Mouse (Mus musculus) gastrocnemius, postnatal 36 days (tissue): ENCODE results near the gene Foxl1. TPM values are rescaled to one million over a fixed set of nuclear protein-coding genes. Genes with fewer than 3 reads are reported as not detected.
"Not testable (repeated sequence)": the region's sequence is repeated elsewhere in the genome, so short reads cannot be mapped to it uniquely, and the experiment has no call there.

ENCODE experiments used
- DNase-seq, 2 experiments: peaks; one replicate each; pipeline ENCODE4 v3.0.0; 2022
- intact Hi-C: fragments of 180-260 bp; cut with DNase I; formaldehyde crosslinking; loops from one replicate; pipeline ENCODE4 v1.15.1; 2025
- total RNA-seq, 2 experiments: library from RNA; stranded (reverse); gene quantifications; 2 replicates each; pipeline ENCODE4 v1.2.3; 2021

Foxl1 gene
- total RNA-seq, 2 experiments from 2014 or later: not detected

DNA sequence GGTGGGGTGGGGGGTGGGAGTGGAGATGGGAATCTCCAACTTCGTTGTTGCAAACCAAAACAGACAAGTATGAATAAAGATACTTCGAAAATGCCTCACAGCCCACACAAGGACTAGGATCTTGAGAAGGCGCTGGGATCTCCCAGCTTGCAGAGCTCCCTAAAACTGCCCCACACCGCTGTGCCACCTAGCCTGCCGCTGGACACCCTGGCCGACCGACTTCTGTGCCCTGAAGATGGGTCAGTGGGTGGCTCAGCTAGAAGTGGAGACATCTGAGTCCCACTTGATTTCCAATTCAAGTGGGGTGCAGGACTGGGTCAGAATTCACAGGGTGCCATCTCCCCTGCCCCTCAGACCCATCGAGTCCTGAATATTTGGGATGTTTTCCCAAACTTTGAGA, 6.0 kb upstream of the Foxl1 start:
- intact Hi-C loops: no loop called here
- DNase-seq: no peak

DNA sequence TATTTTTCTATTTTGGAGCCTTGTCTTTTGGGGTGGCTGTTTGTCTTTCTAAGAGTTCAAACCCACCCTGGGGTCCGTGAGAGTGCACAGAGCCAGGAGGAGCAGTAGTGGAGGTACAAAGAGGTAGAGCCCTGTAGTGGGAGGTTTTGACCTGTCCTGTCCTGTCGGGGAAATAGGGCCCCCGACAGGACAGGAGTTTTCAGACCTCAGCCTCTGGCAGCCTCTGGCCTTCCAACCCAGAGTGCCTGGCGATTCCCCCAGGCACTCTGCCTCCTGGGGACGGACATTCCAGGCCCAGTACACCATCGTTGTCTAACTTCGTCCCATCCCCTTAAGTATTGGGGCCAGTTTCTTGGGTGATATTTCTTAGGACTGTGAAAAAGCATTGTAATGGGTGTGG, 5.4 kb upstream of the Foxl1 start:
- intact Hi-C loops: no loop called here
- no peak for DNase-seq

DNA sequence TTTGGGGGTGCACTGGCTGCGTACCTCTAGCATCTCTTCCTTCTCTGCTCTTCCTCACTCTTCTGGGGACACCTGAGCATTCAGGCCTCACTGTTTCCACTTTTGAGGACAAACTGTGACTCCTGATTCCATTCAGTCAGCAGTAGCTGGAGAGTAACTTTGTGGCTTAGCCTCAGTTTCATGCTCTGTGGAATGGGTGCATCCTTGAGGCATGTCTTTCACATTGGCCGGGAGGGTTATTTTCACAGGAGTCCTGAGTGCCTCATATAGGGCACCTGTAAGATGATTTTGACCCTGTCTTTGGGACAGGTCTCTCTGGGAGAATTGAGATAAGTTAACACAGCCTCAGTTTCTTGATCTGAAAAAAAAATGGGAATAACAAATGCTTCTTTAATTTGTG, 4.6 kb upstream of the Foxl1 start:
- DNase-seq: no peak
- intact Hi-C loops: no loop called here

DNA sequence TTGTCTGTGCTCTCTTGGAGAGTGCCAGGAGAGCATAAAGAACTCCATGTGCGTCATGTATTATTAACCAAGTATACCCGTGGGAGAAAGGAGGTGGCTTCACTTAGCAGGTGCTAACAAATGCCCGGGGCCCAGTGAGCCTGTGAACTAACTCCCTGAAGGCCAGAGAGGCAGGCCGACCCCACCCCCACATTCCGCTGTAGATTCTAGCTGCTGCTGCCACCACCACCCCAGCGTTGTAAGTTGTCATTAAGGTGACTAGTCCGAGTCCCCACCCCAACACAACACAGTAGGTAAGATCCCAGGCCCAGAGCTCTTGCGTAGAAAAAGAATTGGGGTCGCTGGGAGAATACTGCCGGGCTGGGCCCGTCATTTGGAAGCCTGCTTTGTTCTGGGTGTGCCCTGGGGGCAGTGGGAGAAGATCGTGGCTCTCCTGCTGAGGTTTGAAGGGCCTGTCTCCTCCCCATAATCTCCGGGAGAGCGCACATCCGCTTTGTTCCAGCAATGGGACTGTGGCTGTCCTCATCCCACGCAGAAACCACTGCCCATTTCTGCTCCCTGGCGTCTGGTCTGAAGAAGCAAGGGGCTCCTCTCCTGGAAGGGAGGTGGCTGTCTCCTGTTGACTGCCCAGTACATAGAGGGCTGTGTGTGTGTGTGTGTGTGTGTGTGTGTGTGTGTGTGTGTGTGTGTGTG, 3.0 kb upstream of the Foxl1 start:
- intact Hi-C loops: no loop called here
- no peak for DNase-seq

DNA sequence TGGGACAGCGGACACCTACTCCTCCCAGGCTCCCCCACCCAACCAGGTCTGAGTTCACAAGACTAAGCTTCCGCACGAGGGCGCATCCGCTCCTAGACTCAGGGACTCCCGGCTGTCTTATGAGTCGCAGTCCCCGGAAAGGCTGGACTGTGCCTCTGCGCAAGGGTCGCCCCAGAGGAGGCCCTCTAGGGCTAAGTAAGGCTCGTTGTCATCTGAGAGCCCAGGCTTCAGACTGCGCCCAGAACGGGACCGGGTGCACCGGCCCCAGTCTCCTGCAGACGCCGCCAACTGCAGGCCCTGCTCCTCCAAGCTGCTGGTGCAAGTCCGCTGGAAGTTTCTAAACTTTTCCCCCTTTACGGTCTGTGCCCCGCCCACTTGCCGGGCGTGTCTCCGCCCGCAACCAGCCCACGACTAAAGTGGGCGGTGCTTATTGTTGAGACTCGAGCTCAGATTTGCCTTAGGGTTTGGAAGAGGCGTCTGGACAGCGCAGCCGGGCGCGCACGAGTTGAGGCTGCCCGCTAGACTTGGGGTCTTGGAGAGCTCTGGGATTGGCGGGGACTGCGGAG, 2.3 kb upstream of the Foxl1 start:
- DNase-seq: peak; percentile 27 to 47
- intact Hi-C loops: no loop called here

DNA sequence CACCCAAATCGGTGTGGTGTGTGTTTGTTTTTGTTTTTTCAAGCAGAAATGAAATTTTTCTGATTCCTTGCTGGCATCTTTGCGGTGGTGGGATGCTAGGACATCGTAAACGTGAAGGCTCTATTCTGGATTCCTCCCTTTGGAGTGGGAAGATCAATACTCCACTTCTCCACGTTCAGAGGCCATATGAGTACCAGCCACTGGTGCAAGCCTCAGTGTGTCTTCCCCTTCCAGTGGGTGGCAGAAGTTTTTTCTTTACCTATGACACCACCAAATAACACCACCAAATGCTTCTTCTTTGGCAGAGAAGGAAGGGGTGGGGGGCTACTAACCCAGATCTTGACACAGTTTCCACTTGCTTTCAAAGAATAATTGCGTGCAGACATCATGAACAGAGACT, 1.5 kb upstream of the Foxl1 start:
- no peak for DNase-seq
- intact Hi-C loops: no loop called here

DNA sequence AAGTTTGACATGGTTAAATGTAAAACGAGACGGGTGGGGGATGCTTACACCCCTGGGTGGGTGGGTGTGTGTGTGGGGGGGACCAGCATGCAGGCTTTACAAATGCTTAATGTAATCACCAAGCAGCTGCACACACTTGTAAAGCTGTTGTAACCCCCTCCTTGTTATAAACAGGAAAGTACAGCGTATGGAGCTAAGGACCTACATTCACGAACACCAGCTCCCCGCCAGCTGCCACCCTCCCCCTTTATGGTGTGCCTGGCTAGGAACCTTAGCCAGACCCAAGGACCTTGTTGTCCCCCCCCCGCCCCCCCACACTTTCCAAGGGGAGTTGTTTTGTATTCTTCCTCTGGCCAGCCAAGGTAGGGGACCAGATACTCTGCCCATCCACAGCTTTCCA, 1.0 kb upstream of the Foxl1 start:
- intact Hi-C loops: no loop called here
- DNase-seq: no peak

DNA sequence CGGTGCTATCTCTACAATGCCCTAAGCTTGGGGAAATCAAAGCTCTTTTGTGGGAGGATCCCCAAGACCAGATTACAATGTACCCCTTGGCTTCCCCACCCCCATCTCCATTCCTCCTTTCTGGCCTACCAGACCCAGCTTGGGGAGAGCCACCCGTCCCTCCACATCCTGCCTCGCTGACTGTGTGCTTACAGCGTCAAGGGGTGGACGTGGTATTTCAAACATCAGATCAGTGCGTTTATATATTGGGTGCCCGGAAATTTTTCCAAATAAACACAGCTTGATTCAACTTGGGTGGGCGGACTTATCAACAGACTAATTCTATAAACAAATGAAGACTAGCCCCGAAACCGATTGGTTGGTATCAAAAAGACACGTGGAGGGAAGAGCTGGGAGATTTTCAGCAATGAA, 444 bp upstream of the Foxl1 start:
- intact Hi-C loops: no loop called here
- no peak for DNase-seq

DNA sequence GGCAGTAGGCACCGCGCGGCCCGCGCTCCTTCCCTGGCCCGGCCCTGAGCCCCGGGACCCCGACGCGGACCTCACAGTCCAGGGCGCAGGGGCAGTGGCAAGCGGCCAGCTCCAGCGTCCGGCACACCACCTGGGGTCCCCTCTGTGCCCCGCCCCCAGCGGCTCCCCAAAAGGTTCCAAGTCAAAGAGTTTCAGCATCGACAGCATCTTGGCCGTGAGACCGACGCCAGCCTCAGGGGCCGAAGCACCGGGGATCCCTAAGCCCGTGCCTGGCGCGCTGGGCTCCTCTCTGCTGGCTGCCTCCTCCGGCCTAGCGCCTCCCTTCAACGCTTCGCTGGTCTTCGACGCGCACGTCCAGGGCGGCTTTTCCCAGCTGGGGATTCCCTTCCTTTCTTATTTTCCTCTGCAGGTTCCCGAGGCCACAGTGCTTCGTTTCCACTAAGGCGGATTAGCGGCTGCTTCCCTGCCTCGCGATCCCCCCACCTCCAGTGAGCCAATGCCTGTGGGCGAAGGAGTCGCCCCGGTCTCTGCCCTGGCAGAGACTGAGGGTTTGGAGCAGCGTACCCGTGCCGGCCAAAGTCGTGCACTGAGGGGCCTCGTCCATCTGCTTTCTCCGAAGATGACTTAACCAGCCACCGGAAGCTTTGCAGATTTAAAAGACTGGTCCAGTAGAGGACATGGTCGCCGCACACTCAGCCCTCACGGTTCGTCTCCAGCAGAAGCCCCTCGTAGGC, 958 bp downstream of the Foxl1 start:
- no peak for DNase-seq
- intact Hi-C loops: no loop called here

DNA sequence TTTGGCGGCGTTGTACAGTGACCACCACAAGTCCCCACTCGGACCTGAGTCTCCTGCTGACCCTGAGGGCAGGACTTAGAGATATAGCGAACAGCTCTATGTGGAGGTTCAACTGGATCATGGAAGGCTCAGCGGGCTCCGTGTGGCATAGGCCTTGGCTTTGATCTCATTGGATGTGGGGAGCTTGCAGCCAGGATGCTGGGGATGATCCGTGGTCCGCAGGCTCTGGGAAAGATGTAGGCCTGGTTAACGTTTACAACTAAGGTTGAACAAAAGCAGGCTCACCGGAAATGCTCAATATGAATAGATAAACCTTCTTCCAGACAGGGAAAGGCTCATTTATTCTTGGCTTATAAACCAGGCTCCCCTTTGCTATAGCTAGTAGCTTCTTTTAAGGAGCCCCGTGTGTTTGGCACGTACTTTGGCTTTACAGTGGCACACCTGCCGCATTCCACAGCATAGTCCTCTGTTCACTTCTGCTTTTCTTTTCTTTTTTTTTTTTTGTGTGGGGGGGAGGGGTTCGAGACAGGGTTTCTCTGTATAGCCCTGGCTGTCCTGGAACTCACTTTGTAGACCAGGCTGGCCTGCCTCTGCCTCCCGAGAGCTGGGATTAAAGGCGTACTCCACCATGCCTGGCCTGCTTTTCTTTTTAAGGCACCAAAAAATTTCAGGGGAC, 1.7 kb downstream of the Foxl1 start:
- no peak for DNase-seq
- intact Hi-C loops: no loop called here

DNA sequence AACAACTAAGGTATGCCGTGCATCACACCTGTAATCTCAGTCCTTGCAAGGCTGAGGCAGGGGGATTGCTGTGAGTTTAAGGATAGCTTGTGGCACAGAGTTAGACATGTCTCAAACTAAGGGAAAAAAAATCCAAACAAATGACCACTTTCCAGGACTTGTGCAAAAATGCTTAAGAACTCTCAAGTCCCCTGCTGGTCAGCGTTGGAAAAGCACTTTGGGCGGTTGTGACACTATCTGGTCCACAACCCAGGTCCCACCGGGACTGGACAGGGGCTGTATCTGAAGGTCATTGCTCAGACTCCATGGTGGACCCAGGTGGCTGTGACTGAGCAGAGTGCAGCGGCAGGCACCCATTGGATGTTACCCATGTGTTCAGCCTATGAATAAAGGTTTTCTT, 2.8 kb downstream of the Foxl1 start:
- DNase-seq: no peak
- intact Hi-C loops: no loop called here

DNA sequence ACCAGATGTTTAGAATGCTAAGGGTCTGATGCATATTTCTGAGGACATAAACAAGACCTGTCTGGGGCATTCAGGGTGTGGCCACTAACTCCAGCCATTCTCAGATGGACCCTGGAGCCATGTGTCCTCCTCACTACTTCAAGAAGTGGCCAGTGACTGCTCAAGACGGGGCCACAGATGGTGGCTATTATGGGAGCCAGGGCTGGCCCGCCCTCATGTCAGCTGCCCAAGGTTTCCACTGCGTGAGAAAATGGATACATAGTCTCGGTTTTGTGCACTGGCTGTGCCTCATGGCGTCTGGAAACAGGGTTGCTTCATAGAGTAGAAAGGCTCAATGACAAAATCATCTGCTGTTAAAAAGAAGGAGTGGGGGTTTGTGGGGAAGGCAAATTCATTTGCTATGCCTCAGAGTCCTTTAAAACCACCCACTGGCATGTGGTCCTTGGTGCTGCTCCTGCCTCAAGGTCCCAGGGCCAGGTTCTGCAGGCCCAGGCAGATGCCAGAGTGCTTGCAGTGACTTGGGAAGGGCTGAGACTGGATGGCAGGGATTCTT, 5.3 kb downstream of the Foxl1 start:
- DNase-seq: no peak
- intact Hi-C loops: no loop called here

DNA sequence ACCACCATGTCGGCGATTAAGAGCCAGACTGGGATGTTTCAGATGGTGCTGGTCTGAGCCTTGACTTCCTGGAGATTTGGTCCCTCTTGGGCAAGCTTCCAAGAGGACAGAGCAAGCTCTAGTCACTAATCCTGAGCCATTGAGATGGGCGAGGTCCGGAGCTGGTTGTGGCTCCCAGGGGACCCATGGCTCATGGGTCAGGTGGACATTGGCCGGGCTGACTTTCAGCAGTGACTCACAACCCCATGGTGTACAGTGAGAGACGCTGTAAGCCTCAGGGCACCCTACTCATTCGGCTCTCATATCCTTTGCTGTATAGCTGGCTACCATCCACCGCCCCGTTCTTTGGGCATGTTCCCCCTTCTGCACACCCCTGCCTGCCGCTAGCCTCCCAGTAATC, 6.4 kb downstream of the Foxl1 start:
- no peak for DNase-seq
- intact Hi-C loops: no loop called here

DNA sequence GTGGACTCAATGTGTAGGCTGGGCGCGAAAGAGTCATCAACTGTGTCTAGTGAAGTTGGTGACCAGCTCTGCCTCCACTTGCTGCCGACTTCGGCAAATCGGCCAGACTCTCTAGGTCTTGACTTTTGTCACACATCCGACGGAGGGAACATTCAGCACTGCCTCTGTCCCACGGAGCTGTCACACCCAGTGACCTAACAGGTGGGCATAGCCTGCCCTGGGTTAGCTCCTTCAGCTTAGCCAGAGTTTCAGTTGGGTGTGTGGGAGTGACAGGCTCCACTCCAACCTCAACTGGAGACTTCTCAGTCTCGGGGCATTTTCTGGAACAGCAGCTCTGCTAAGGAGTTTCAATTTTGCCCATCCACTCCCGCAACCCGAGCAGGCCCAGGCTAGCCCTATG, 6.8 kb downstream of the Foxl1 start:
- intact Hi-C loops: no loop called here
- no peak for DNase-seq

DNA sequence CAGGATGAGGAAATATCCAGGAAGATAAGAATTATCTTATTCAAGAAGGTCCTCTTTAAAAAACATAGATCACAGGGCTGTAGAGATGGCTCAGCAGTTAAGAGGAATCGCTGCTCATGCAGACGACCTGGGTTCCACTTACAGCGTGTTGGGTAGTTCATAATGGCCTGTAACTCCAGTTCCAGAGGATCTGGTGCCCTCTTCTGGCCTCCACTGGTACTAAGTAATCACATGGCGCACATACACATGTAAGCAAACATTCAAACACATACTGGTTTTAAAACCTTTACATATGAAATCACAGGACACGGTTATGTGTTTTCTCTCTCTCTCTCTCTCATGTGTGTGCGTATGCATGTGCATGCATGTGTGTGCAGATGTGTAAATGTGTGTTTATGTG, 9.1 kb downstream of the Foxl1 start:
- DNase-seq: no peak
- intact Hi-C loops: no loop called here

DNA sequence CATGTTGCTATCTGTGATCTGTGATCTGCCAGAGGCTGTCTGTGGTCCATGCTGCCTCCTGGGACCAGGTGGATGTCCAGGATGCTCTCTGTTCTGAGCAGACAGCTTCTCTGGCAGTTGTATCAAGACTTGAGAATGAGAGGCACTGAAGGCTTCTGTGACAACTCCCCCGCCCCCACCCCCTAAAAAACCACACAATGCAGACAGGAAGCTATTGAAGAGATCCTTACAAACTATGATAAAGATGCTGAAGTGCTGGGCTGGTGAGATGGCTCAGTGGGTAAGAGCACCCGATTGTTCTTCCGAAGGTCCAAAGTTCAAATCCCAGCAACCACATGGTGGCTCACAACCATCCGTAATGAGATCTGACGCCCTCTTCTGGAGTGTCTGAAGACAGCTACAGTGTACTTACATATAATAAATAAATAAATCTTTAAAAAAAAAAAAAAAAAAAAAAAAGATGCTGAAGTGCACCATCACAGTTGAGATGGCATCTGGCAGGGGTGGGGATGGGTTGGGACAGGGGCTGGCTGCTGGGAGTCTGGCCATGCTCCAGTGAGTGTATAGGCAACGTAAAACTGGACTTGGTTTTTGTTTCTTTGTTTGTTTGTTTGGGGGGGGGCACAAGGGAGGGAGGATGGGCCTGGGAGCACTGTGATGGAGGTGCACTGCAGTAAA, 17.9 kb downstream of the Foxl1 start:
- DNase-seq, intact Hi-C loops: not testable (repeated sequence)

DNA sequence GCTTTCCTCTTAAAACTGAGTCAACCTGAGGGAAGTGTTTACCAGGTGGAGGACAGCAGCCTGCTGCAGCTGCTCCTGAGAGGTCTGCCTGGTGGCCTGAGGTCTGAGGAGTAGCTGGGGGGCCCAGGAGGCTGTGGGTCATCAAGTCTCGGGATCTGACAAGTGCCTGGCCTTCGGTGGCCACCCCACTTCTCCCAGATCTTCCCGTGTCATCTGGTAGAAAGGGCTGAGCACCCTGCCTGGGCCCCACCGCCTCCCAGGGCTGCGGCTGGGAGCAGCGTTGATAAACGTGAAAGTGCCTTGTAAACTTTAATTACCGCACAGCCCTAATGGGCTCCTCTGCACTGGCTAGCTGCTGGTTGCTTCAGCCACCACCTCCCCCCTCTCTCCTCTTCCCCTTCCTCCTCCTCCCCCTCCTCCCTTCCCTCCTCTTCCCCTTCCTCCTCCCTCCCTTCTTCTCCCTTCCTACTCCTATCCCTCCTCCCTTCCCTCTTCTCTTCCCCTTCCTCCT, 20.9 kb downstream of the Foxl1 start:
- DNase-seq: no peak
- intact Hi-C loops: no loop called here

DNA sequence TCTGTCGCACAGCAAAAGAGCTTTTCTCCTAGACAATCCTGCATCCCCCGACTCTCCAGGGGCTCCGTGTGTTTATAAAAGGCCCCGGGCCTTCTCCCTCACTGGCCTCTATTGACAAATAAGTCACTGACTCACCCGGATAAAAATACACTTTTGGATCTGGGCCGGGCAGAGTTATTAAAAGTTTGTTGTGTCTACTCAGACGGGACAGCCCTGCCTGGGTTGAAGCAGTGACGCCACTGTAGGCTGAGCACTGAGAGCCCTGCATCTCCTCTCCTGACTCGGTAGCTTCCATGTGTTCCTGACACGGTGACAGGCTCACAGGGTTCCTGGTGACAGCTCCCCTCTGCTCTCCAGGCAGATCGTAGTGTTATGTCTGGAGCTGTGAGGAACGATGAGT, 24.7 kb downstream of the Foxl1 start:
- peak in 1 of 2 experiments; percentile 23 for DNase-seq

DNA sequence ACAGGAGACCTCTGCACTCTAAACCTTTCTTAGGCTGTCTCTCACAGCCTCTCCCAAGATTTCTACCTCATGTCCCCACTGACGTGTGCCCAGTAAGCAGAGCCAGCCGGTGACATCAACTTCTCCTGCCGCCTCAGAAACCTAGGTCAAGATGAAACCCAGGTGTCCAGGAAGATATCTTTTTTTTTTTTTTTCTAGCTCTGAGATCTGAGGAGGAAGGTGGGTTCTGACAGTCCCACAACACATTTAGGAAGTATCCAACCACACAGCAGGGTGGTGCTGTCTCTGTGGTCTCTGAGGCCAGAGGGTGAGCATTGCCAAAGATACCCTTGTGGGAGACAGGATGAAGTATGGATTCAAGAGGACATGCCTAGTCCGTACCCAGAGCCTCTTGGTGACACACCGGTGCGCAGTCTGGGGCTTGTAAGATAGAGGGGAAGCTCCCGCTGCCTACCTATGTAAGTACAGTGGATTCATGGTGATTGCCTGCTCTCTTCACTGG, 29.3 kb downstream of the Foxl1 start:
- intact Hi-C loops: no loop called here
- DNase-seq: no peak

More for the DNA sequence above, 24.7 kb downstream of the Foxl1 start:
- intact Hi-C loops: no loop called here

DNA sequence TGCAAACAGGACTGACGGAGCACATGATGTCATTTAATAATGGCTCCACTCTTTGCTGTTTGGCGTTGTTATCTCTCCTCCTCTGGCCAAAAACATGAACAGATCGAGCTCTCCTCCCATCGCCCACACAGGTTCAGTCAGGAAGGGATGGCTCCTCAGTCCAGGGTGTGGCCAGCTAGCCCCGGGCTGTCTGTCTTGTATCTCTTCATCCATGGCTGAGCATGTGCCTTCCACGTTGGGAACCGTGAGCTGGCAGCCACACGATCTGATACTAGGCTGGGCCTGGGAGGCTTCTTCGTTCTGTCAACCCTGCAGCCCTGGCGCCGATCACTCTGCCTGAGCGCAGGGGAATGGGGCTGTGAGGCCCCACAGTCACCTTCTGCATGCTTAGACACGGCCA, 31.1 kb downstream of the Foxl1 start:
- intact Hi-C loops: no loop called here
- DNase-seq: no peak
